Mouse (Mus musculus) layer of hippocampus, adult 8-10 months (tissue): ENCODE data around the gene Gnl1. TPM values are rescaled to one million over a fixed set of nuclear protein-coding genes. Genes with fewer than 3 reads are reported as not detected.
"Not testable (repeated sequence)": the region's sequence is repeated elsewhere in the genome, so short reads cannot be mapped to it uniquely, and the experiment has no call there.

Experiments used
- DNase-seq, 2 experiments: peaks; one replicate each; pipeline ENCODE4 v3.0.0; 2022; ENCODE audit warnings: low spot score in 2 of 2
- total RNA-seq, 4 experiments: library from RNA; stranded (reverse); gene quantifications; 2 replicates each; pipeline ENCODE4 v1.2.4; 2022

The Gnl1 gene
- total RNA-seq, 4 experiments from 2014 or later: 135 to 141 (median 138) TPM

GRCm38 (mm10) chr17:35994175-35994878, 14.7 kb downstream of the Gnl1 start:
- peak; percentile 80 to 81 for DNase-seq

- DNase-seq: no peak
Measured at GRCm38 (mm10) chr17:35994879-35995240, 15.2 kb downstream of the Gnl1 start.

GRCm38 (mm10) chr17:35996949-35997348, 17.3 kb downstream of the Gnl1 start:
- DNase-seq: peak; percentile 89 to 96

- DNase-seq: no peak
Measured at GRCm38 (mm10) chr17:35997713-35998510, 18.3 kb downstream of the Gnl1 start.

- DNase-seq: no peak
Measured at GRCm38 (mm10) chr17:35998545-35999305, 19.1 kb downstream of the Gnl1 start.

- DNase-seq: no peak
Measured at GRCm38 (mm10) chr17:35999356-35999755, 19.7 kb downstream of the Gnl1 start.

GRCm38 (mm10) chr17:36000349-36000748, 20.7 kb downstream of the Gnl1 start:
- no peak for DNase-seq

- no peak for DNase-seq
Measured at GRCm38 (mm10) chr17:36001121-36001897, 21.7 kb downstream of the Gnl1 start.

GRCm38 (mm10) chr17:36001966-36002365, 22.3 kb downstream of the Gnl1 start:
- no peak for DNase-seq

- DNase-seq: no peak
Measured at GRCm38 (mm10) chr17:36003331-36003730, 23.7 kb downstream of the Gnl1 start.

GRCm38 (mm10) chr17:36004409-36004808, 24.8 kb downstream of the Gnl1 start:
- DNase-seq: not testable (repeated sequence)

GRCm38 (mm10) chr17:36014977-36015376, 35.3 kb downstream of the Gnl1 start:
- no peak for DNase-seq

GRCm38 (mm10) chr17:36017046-36017445, 37.4 kb downstream of the Gnl1 start:
- no peak for DNase-seq

GRCm38 (mm10) chr17:36018979-36019378, 39.3 kb downstream of the Gnl1 start:
- no peak for DNase-seq

- DNase-seq: no peak
Measured at GRCm38 (mm10) chr17:36019519-36019918, 39.9 kb downstream of the Gnl1 start.

- no peak for DNase-seq
Measured at GRCm38 (mm10) chr17:36020191-36021073, 40.8 kb downstream of the Gnl1 start, which contains the start of gene H2-T24. Gene H2-T24 (minus strand): TSS chr17:36020560.

- DNase-seq: no peak
Measured at GRCm38 (mm10) chr17:36021309-36021708, 41.7 kb downstream of the Gnl1 start.

- no peak for DNase-seq
Measured at GRCm38 (mm10) chr17:36022098-36022497, 42.4 kb downstream of the Gnl1 start.

GRCm38 (mm10) chr17:36022922-36023321, 43.3 kb downstream of the Gnl1 start:
- DNase-seq: no peak
